Mouse (Mus musculus): Measurements from ENCODE around the gene Pole4.

Gene Pole4

DNA sequence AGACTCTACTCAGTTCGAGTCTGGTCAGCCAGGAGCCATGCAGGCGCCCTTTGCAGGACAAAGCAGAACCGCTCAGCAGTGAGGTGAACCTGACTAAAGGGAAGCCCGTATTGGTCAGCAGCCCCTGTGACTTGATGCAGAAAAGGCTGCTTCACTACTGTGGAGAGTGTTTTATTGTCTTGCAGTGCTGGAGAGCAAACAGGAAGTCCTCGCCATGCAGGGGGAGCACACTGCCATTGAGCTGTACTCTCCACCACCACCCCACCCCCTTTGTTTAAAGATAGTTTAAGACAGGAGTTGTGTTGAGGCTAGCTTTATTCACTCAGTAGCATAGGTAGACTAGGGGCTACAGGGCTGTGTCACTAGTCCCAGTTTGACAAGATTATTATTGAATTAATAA is at the start of gene Pole4:
Gene Pole4 (minus strand): TSS at position 145 of the 400 bp plus-strand sequence.
- no peak for DNase-seq (ENCODE audit: low spot score in 2 of 2)

DNA sequence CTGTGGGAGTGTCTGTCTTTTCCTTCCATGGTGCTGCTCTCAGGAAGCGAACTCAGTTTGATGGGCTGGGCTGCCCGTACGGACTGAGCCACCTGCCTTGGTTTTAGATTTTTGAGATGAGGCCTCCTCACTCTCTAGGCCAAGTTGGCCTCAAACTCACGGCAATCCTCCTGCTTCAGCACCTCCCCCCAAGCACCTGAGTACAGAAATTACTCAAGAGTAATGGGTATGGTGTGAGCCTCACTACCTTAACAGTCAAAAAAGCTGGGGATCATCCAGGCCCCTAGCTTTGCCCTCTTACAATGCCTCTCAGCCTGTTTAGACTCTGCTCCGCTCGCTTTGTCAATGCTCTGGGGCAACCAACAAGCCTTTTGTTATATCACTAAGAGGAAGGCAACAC is 49.6 kb upstream of the Pole4 start:
- DNase-seq (ENCODE audit: low spot score in 2 of 2) = no peak

DNA sequence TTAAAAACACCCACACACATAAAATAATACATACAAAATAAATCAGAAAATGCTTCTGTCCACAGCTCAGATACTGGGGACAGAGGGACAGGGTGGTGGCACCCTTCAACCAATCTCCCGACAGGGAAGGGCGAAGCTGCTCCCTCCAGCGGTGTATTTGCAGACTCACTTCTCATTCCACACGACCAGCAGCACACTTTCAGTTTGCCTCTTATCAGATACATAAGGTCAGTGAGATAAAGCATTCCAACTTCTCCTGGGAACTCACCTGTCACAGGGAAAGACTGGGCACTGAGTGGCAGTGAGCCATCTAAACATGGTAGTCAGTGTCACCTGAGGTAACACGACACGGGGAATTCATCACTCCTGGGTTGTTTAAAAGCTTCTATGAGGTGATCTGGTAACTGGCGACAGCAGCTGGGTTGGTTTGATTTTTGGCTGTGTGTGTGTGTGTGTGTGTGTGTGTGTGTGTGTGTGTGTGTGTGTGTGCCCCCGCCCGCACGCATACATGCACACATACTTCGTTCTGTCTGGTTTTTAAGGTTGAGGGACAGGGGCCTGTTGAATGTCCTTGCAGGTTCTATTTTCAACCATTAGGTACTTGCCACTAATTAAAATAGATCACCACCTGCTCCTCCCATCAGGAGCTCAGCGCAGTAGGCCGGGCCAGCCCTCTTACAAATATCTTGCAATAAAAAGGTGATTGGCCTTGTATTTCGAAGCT is 48.6 kb upstream of the Pole4 start:
- no peak for DNase-seq (ENCODE audit: low spot score in 2 of 2)

DNA sequence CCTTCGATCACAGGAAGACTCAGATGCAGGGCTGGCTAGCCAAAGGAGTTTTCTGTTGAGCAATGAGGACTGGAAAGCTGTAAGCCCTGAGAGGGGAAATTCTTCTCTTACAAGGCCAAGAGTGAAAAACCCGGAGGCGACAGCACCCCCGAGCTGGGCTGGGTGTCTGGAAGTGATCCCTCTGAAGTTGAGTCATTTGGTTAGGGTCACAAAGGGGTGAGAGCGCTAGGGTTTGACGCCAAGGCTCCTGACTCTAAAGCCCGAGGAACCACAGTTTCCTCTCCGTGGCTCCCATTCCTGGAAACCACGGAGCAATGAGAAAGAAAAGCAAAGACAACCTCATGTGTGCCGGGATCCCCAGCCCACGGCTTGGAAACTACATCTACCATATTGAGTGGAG is 47.9 kb upstream of the Pole4 start:
- no peak for DNase-seq (ENCODE audit: low spot score in 2 of 2)

DNA sequence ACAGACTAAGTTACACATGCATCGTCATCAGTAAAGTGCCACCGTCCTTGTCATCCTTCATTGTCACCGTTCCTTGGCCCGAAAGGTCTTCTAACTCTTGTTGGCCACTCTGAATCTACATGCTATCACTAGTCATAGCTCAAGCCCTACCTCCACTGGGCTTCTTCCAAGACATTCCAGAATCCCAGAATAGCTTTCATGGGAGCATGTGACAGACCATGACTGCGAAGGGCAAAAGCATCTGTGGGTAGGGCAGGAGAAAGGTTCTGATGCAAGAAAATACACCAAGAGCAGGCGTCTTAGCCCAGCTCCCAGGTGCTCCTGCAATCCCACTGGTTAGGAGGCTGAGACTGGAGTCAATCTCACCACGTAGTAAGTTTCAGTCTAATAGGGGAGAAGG is 46.6 kb upstream of the Pole4 start:
- no peak for DNase-seq (ENCODE audit: low spot score in 2 of 2)

- no peak for DNase-seq (ENCODE audit: low spot score in 2 of 2)
Measured at GRCm38 (mm10) chr6:82751031-82751430, 45.9 kb upstream of the Pole4 start.

GRCm38 (mm10) chr6:82750063-82750462 is 44.9 kb upstream of the Pole4 start:
- DNase-seq (ENCODE audit: low spot score in 2 of 2) = no peak

DNA sequence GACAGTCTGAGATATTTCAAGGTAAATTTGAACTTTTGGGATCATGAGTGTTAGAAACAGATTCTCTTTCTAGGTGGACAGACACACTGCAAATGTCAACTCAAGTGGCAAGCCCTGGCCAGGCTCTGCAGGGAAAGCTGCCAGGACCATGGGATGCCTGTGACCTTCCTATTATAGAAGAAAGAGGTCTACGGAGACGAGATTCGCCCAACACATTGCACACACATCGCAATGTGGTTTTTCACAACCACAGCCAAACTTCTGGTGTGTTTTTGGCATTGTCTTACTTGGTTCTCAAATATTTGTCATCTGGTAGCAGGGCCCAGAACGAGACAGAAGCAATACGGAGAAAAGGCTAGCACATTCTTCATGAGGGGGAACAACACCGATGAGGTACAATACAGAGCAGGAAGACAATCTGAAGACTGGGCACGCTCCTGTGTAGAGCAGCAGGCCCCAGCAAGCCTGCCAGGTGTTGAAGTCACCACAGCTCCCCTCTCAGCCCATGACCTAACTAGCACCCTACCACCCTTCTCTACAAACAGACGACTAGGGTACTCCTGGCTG is 43.0 kb upstream of the Pole4 start:
- no peak for DNase-seq (ENCODE audit: low spot score in 2 of 2)

DNA sequence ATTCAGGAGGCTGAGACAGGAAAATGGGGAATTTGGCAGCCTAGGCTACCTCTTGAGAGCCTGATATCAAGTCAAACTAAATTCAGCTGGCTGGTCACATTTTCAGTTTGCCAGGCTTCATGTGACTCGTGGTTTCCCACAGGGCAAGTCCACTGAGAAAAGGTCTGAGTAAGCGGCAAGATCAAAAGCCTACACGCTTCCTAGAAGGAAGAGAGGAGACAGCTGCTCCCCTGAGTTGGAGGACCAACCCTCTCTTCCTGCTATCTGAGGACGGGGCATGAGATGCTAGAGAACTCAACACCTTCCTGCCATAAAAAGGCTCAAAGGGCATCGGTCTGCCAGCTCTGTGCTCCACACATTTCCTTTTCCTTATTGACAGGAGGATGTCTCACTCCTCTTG is 41.9 kb upstream of the Pole4 start:
- no peak for DNase-seq (ENCODE audit: low spot score in 2 of 2)

GRCm38 (mm10) chr6:82744553-82744952 is 39.4 kb upstream of the Pole4 start:
- DNase-seq (ENCODE audit: low spot score in 2 of 2) = no peak

GRCm38 (mm10) chr6:82741518-82741880 is 36.3 kb upstream of the Pole4 start:
- no peak for DNase-seq (ENCODE audit: low spot score in 2 of 2)

GRCm38 (mm10) chr6:82740868-82741517 is 35.8 kb upstream of the Pole4 start:
- DNase-seq (ENCODE audit: low spot score in 2 of 2) = no peak

DNA sequence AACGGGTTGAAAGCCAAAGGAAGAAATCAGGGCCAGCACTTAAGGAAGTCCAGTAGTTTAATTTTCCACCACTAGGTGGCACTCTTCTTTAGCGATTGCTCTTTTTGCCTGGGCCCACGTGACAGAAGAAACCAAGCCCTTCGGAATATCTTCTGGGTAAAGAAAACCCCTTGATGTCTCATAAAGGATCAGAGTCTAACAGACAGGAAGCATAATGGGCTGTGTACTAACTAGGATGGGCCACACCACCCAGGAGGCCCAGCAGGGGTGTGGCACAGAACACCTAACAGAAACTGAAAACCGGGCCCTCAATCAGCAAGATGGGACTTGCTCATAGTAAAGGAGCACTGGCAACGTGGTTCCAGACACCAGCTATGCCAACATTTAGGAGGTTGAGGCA is 35.1 kb upstream of the Pole4 start:
- peak; percentile 54 to 59 for DNase-seq (ENCODE audit: low spot score in 2 of 2)

GRCm38 (mm10) chr6:82737634-82738540 is 32.7 kb upstream of the Pole4 start:
- no peak for DNase-seq (ENCODE audit: low spot score in 2 of 2)

- no peak for DNase-seq (ENCODE audit: low spot score in 2 of 2)
Measured at GRCm38 (mm10) chr6:82736626-82737600, 31.7 kb upstream of the Pole4 start.

DNA sequence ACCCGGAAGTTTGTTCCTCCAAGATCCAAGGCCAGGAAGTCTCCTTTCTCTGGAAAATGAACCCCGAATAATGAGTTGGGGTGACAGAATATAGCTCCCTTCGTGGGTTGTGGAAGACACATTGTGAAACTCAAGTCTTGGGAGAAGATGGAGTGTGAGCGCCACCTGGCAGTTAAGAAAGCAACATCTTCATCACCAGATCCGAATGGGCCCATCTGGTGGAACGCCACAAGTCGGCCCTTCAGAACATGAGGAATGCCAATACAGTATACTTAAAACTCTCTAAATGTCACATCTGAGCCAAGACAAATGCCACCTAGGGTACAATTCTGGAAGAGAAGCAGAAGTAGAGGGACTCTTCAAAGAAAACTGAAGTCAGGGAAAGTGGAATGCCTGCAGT is 30.2 kb upstream of the Pole4 start:
- no peak for DNase-seq (ENCODE audit: low spot score in 2 of 2)

GRCm38 (mm10) chr6:82728635-82729034 is 23.5 kb upstream of the Pole4 start:
- DNase-seq (ENCODE audit: low spot score in 2 of 2) = no peak

DNA sequence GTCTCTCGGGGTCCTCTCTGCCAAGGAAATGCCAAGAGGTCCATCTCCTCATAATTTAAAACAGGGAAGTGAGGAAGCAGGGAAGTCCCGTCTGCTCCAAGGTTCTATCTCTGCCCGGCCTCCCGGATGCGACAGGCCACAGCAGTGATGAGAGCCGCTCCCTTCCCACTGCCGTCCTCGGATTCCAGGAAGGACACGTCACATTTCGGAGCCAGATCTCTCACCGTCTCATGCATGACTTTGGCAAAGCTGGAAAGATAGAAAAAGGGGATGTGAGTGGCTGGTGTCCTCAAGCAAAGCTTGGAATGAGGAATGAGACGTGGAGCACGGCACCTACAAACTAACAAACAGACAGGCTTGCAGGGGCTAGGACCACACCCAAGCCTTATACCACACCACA is 22.0 kb upstream of the Pole4 start:
- DNase-seq (ENCODE audit: low spot score in 2 of 2) = no peak

DNA sequence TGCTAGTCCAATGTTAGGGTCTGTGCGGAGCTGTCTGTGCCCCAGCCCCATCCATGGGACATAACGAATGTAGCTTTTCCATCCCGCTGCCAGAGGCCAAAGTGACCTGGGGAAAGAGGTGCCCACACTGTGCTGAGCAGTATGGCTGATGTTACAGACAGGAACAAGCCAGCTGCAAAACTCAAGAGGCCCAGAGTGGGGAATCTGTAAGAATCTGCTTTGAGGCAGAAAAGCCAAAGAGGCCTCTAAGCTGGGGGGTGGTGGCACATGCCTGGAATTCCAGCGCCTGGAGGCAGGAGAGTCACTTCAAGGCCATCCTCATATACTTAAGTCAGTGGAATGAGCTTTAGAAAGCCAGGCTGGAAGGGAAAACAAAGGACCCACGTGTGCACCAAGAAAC is 18.2 kb upstream of the Pole4 start:
- DNase-seq (ENCODE audit: low spot score in 2 of 2) = no peak

- no peak for DNase-seq (ENCODE audit: low spot score in 2 of 2)
Measured at GRCm38 (mm10) chr6:82716126-82716525, 11.0 kb upstream of the Pole4 start.

DNA sequence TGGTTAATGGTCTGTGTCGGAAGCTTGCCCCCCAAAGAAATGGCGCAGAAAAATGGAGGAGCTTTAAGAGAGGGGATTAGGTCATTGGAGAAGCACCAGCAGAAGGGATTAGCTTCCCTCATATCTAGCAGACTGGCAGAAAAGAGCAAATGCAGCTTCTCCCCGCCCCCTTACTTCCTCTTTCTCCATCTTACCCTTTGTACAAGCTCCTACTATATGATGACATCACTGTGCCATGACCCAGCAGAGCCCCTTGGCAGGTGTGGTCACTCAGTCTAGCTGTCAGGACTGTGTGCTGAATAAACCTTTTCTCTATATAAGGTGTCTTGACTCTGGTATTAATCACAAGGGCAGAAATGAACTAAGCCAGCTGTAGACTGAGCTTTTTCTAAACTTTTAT is 10.5 kb upstream of the Pole4 start:
- DNase-seq (ENCODE audit: low spot score in 2 of 2) = no peak

All from natural killer cell, adult 2 months (primary cell).